Mouse (Mus musculus) midbrain, embryonic 15.5 days (tissue): ENCODE data around the gene Chchd6. TPM values are rescaled to one million over a fixed set of nuclear protein-coding genes. Genes with fewer than 3 reads are reported as not detected.

ENCODE experiments used
- ATAC-seq: fragments of 200-750 bp; cut with Nextera tagmentation; replicated peaks from 2 replicates; pipeline ENCODE4 v1.8.0; 2017; ENCODE audit warnings: moderate TSS enrichment
- H3K27ac ChIP-seq: fragments of 300-500 bp; sonication (generic); 2 replicates; pipeline ENCODE4 v1.5.1; 2015; ENCODE audit warnings: mild to moderate bottlenecking, inconsistent platforms
- H3K27me3 ChIP-seq: fragments of 300-500 bp; sonication (generic); replicated peaks from 2 replicates; pipeline ENCODE4 v1.6.1; 2015; ENCODE audit warnings: inconsistent platforms
- H3K36me3 ChIP-seq: fragments of 300-500 bp; sonication (generic); replicated peaks from 2 replicates; pipeline ENCODE4 v1.6.1; 2015; ENCODE audit warnings: inconsistent platforms
- H3K4me1 ChIP-seq: fragments of 300-500 bp; sonication (generic); 2 replicates; pipeline ENCODE4 v1.6.1; 2015; ENCODE audit warnings: inconsistent platforms
- H3K4me2 ChIP-seq: fragments of 300-500 bp; sonication (generic); 2 replicates; pipeline ENCODE4 v1.6.1; 2015; ENCODE audit warnings: inconsistent platforms, mild to moderate bottlenecking, moderate library complexity
- H3K4me3 ChIP-seq: fragments of 300-500 bp; sonication (generic); 2 replicates; pipeline ENCODE4 v1.5.1; 2015; ENCODE audit warnings: mild to moderate bottlenecking, inconsistent platforms
- H3K9ac ChIP-seq: fragments of 300-500 bp; sonication (generic); 2 replicates; pipeline ENCODE4 v1.6.1; 2015; ENCODE audit warnings: mild to moderate bottlenecking, inconsistent platforms
- H3K9me3 ChIP-seq: fragments of 300-500 bp; sonication (generic); 2 replicates; pipeline ENCODE4 v1.6.1; 2016; ENCODE audit warnings: inconsistent platforms
- WGBS: fragments of 180-500 bp; shearing (Covaris S2); methylation state at CpG from one replicate; pipeline ENCODE4 v1.1.7; 2015; ENCODE audit warnings: mixed read lengths; 5-methylcytosine and 5-hydroxymethylcytosine counted together
- polyA plus RNA-seq: library from polyadenylated mRNA; unstranded; fragments of >200 nt; fragmentation: Nextera tagmentation; extraction: Ambion mirVana; gene quantifications from 2 replicates; pipeline ENCODE4 v1.2.1, GENCODE M21; 2015

Gene Chchd6
- polyA plus RNA-seq, 1 experiment from 2014 or later, result 173 TPM

GRCm38 (mm10) chr6:89614596-89615372 lies 19.3 kb upstream of the Chchd6 start:
- Histone ChIP-seq H3K27ac (peak overlapping the region; percentile 80), H3K4me1 (peaks cover 26% of the 10 kb centered on the region), H3K9ac (no peak overlapping the region), H3K9me3 (no peaks in the 10 kb centered on the region), H3K4me3 (no peak overlapping the region), H3K4me2 (no peak overlapping the region), H3K27me3 (no peaks in the 10 kb centered on the region), H3K36me3 (no peaks in the 10 kb centered on the region)
- WGBS, result 64% methylated on average over 7 of the region's 7 CpGs
- ATAC-seq, result no peak

GRCm38 (mm10) chr6:89614107-89614471 lies 18.6 kb upstream of the Chchd6 start:
- Histone ChIP-seq H3K27ac (peak overlapping the region; percentile 80), H3K4me2 (no peak overlapping the region), H3K9me3 (no peaks in the 10 kb centered on the region), H3K4me1 (peaks cover 26% of the 10 kb centered on the region), H3K4me3 (no peak overlapping the region), H3K9ac (peak overlapping the region; percentile 4; the same call in 1 of the 2 replicates), H3K27me3 (no peaks in the 10 kb centered on the region), H3K36me3 (no peaks in the 10 kb centered on the region)
- peak; percentile 58 for ATAC-seq
- WGBS, result 8% methylated on average over 2 of the region's 2 CpGs

- H3K4me3 ChIP-seq, result no peak overlapping the region
- H3K4me1 ChIP-seq, result peaks cover 26% of the 10 kb centered on the region
- H3K27me3 ChIP-seq, result no peaks in the 10 kb centered on the region
- no peaks in the 10 kb centered on the region for H3K9me3 ChIP-seq
- WGBS, result 24% methylated on average over 15 of the region's 15 CpGs
- peak overlapping the region; percentile 4; the same call in 1 of the 2 replicates for H3K9ac ChIP-seq
- H3K27ac ChIP-seq, result peak overlapping the region; percentile 80
- peak; percentile 94 for ATAC-seq
- no peak overlapping the region for H3K4me2 ChIP-seq
- H3K36me3 ChIP-seq, result no peaks in the 10 kb centered on the region
Measured at GRCm38 (mm10) chr6:89613336-89614106, 18.1 kb upstream of the Chchd6 start.

- H3K27me3 ChIP-seq, result no peaks in the 10 kb centered on the region
- no peak for ATAC-seq
- H3K9ac ChIP-seq, result no peak overlapping the region
- 60% methylated on average over 4 of the region's 4 CpGs for WGBS
- H3K4me2 ChIP-seq, result no peak overlapping the region
- no peaks in the 10 kb centered on the region for H3K9me3 ChIP-seq
- H3K4me3 ChIP-seq, result no peak overlapping the region
- no peak overlapping the region for H3K27ac ChIP-seq
- H3K4me1 ChIP-seq, result peaks cover 2% of the 10 kb centered on the region
- no peaks in the 10 kb centered on the region for H3K36me3 ChIP-seq
Measured at GRCm38 (mm10) chr6:89607999-89608398, 12.5 kb upstream of the Chchd6 start.

- ATAC-seq, result no peak
- no peaks in the 10 kb centered on the region for H3K36me3 ChIP-seq
- no peak overlapping the region for H3K4me3 ChIP-seq
- no peaks in the 10 kb centered on the region for H3K4me1 ChIP-seq
- WGBS, result 57% methylated on average over 3 of the region's 3 CpGs
- H3K9me3 ChIP-seq, result no peaks in the 10 kb centered on the region
- no peak overlapping the region for H3K27ac ChIP-seq
- no peak overlapping the region for H3K9ac ChIP-seq
- H3K4me2 ChIP-seq, result no peak overlapping the region
- no peaks in the 10 kb centered on the region for H3K27me3 ChIP-seq
Measured at GRCm38 (mm10) chr6:89606096-89606495, 10.6 kb upstream of the Chchd6 start.

- ATAC-seq, result no peak
- Histone ChIP-seq H3K4me1 (peaks cover 10% of the 10 kb centered on the region), H3K36me3 (no peaks in the 10 kb centered on the region), H3K4me3 (no peak overlapping the region), H3K27ac (no peak overlapping the region), H3K9me3 (no peaks in the 10 kb centered on the region), H3K4me2 (no peak overlapping the region), H3K27me3 (no peaks in the 10 kb centered on the region), H3K9ac (no peak overlapping the region)
- 93% methylated on average over 1 of the region's 1 CpGs for WGBS
Measured at GRCm38 (mm10) chr6:89596510-89596909, 1.1 kb upstream of the Chchd6 start.

- Histone ChIP-seq H3K36me3 (no peaks in the 10 kb centered on the region), H3K9ac (no peak overlapping the region), H3K4me2 (peak overlapping the region; percentile 66), H3K27me3 (no peaks in the 10 kb centered on the region), H3K9me3 (no peaks in the 10 kb centered on the region), H3K27ac (no peak overlapping the region), H3K4me3 (peak overlapping the region; percentile 75), H3K4me1 (peaks cover 10% of the 10 kb centered on the region)
- peak; percentile 69 for ATAC-seq
- WGBS, result 28% methylated on average over 5 of the region's 5 CpGs
Measured at GRCm38 (mm10) chr6:89595777-89596146, 310 bp upstream of the Chchd6 start.

- Histone ChIP-seq H3K4me2 (no peak overlapping the region), H3K27ac (no peak overlapping the region), H3K36me3 (no peaks in the 10 kb centered on the region), H3K27me3 (no peaks in the 10 kb centered on the region), H3K9ac (no peak overlapping the region), H3K4me3 (no peak overlapping the region), H3K9me3 (no peaks in the 10 kb centered on the region), H3K4me1 (peaks cover 10% of the 10 kb centered on the region)
- ATAC-seq, result no peak
- 86% methylated on average over 3 of the region's 3 CpGs for WGBS
Measured at GRCm38 (mm10) chr6:89592016-89592415, 3.4 kb downstream of the Chchd6 start.

GRCm38 (mm10) chr6:89591531-89591930 lies 3.9 kb downstream of the Chchd6 start:
- Histone ChIP-seq H3K4me1 (peaks cover 10% of the 10 kb centered on the region), H3K27me3 (no peaks in the 10 kb centered on the region), H3K9ac (no peak overlapping the region), H3K36me3 (no peaks in the 10 kb centered on the region), H3K27ac (no peak overlapping the region), H3K4me3 (no peak overlapping the region), H3K4me2 (no peak overlapping the region), H3K9me3 (no peaks in the 10 kb centered on the region)
- ATAC-seq, result no peak
- whole genome bisulfite sequencing, result 80% methylated on average over 3 of the region's 3 CpGs

- Histone ChIP-seq H3K27me3 (no peaks in the 10 kb centered on the region), H3K9ac (no peak overlapping the region), H3K9me3 (no peaks in the 10 kb centered on the region), H3K4me3 (no peak overlapping the region), H3K4me2 (no peak overlapping the region), H3K4me1 (peaks cover 20% of the 10 kb centered on the region), H3K27ac (no peak overlapping the region), H3K36me3 (no peaks in the 10 kb centered on the region)
- ATAC-seq, result peak; percentile 48; the same call in 1 of the 2 replicates
Measured at GRCm38 (mm10) chr6:89585696-89586095, 9.8 kb downstream of the Chchd6 start.

GRCm38 (mm10) chr6:89584634-89585409 lies 10.6 kb downstream of the Chchd6 start:
- H3K27me3 ChIP-seq, result no peaks in the 10 kb centered on the region
- ATAC-seq, result peak; percentile 77
- H3K9ac ChIP-seq, result no peak overlapping the region
- no peaks in the 10 kb centered on the region for H3K36me3 ChIP-seq
- H3K4me3 ChIP-seq, result no peak overlapping the region
- 0 out of 2 replicates have a peak overlapping the region, but pooled peaks have one; percentile 13 for H3K27ac ChIP-seq
- no peaks in the 10 kb centered on the region for H3K9me3 ChIP-seq
- peaks cover 20% of the 10 kb centered on the region for H3K4me1 ChIP-seq
- no peak overlapping the region for H3K4me2 ChIP-seq
- WGBS, result 16% methylated on average over 5 of the region's 5 CpGs

GRCm38 (mm10) chr6:89583170-89583569 lies 12.3 kb downstream of the Chchd6 start:
- H3K27me3 ChIP-seq, result no peaks in the 10 kb centered on the region
- ATAC-seq, result no peak
- H3K9ac ChIP-seq, result no peak overlapping the region
- no peaks in the 10 kb centered on the region for H3K36me3 ChIP-seq
- peaks cover 20% of the 10 kb centered on the region for H3K4me1 ChIP-seq
- no peak overlapping the region for H3K4me3 ChIP-seq
- H3K4me2 ChIP-seq, result no peak overlapping the region
- no peak overlapping the region for H3K27ac ChIP-seq
- H3K9me3 ChIP-seq, result no peaks in the 10 kb centered on the region
- 96% methylated on average over 3 of the region's 3 CpGs for WGBS
